Mouse (Mus musculus) liver, adult 2 months (tissue): ENCODE measurements around the gene Sh3pxd2a.

Source experiments
- CTCF ChIP-seq: fragments of 200-500 bp; IDR thresholded peaks from 2 replicates; pipeline ENCODE4 v1.5.1; 2011; ENCODE audit warnings: low read depth, low read length, control low read depth
- POLR2A ChIP-seq: fragments of 200-500 bp; IDR thresholded peaks from 2 replicates; pipeline ENCODE4 v1.6.1; 2011; ENCODE audit warnings: low read length, control low read depth; ENCODE audit not compliant: insufficient read depth; ENCODE audit errors: extremely low read depth

DNA sequence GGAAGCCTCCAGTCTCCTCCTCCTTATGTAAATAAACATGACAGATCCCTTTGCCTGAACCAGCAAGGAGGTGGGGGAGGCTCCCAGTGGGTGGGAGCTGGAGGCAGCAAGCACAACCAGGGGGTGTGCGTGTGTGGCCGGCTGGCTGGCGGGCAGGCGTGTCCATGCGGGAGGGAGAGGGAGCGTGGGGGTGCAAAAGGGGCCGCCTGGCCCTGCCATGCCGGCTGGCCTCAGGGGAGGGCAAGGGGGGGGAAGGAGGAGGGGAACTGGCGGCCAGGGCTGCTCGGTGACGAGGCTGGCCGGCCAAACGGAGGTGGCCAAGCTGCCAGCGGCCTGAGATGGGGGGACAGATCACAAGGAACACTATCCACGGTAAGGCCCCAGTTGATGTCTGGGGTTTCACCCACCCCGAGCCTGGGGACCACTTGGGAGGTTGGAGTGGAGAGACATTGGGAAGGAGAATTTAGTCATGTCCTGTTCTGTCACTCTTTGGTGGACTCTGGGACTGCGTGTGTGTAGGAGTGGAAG is 235.4 kb downstream of the Sh3pxd2a start:
- TF ChIP-seq CTCF: no peak
- TF ChIP-seq POLR2A: no peak
